Mouse (Mus musculus) common myeloid progenitor, adult 5-6 weeks (primary cell): ENCODE results near the gene Frzb. TPM values are rescaled to one million over a fixed set of nuclear protein-coding genes. Genes with fewer than 3 reads are reported as not detected.

Experiments
- ATAC-seq: replicated peaks from 2 replicates; pipeline ENCODE4 v1.8.0; 2016; ENCODE audit warnings: low read depth, mild to moderate bottlenecking, moderate TSS enrichment, inconsistent platforms; ENCODE audit not compliant: poor library complexity, severe bottlenecking
- total RNA-seq: library from RNA; stranded (forward); fragments of 200-1000, 187-1606 nt; gene quantifications from 2 replicates; pipeline ENCODE4 v1.2.3, GENCODE M21; 2017

Gene Frzb
- total RNA-seq, 1 experiment from 2014 or later: not detected

- no peak for ATAC-seq
These were observed 14.1 kb downstream of the Frzb start for GRCm38 (mm10) chr2:80433254-80433876.

- peak; percentile 52 for ATAC-seq
These were observed 16.9 kb downstream of the Frzb start for GRCm38 (mm10) chr2:80430357-80431053.

- ATAC-seq: no peak
These were observed 24.3 kb downstream of the Frzb start for GRCm38 (mm10) chr2:80423116-80423515.

GRCm38 (mm10) chr2:80421990-80422389, 25.4 kb downstream of the Frzb start:
- peak; percentile 77 for ATAC-seq

GRCm38 (mm10) chr2:80416286-80416685, 31.1 kb downstream of the Frzb start:
- no peak for ATAC-seq

- ATAC-seq: no peak
These were observed 33.0 kb downstream of the Frzb start for GRCm38 (mm10) chr2:80414387-80414786.

GRCm38 (mm10) chr2:80413124-80413523, 34.3 kb downstream of the Frzb start:
- no peak for ATAC-seq

GRCm38 (mm10) chr2:80409893-80410574, 37.4 kb downstream of the Frzb start:
- no peak for ATAC-seq

- no peak for ATAC-seq
These were observed 42.7 kb downstream of the Frzb start for GRCm38 (mm10) chr2:80404770-80405169.

GRCm38 (mm10) chr2:80398595-80399099, 48.8 kb downstream of the Frzb start:
- ATAC-seq: no peak

GRCm38 (mm10) chr2:80396864-80397263, 50.6 kb downstream of the Frzb start:
- no peak for ATAC-seq

- no peak for ATAC-seq
These were observed 51.4 kb downstream of the Frzb start for GRCm38 (mm10) chr2:80396057-80396456.

- ATAC-seq: no peak
These were observed 59.1 kb downstream of the Frzb start for GRCm38 (mm10) chr2:80388341-80388740.

GRCm38 (mm10) chr2:80387668-80388067, 59.8 kb downstream of the Frzb start:
- no peak for ATAC-seq

GRCm38 (mm10) chr2:80386255-80386654, 61.2 kb downstream of the Frzb start:
- ATAC-seq: no peak

GRCm38 (mm10) chr2:80384447-80384846, 63.0 kb downstream of the Frzb start:
- no peak; the same call in 1 of the 2 replicates for ATAC-seq

GRCm38 (mm10) chr2:80379848-80380247, 67.6 kb downstream of the Frzb start:
- no peak for ATAC-seq

GRCm38 (mm10) chr2:80374892-80375291, 72.5 kb downstream of the Frzb start:
- ATAC-seq: no peak

- no peak for ATAC-seq
These were observed 76.0 kb downstream of the Frzb start for GRCm38 (mm10) chr2:80371458-80371857.
